10 mouse cellular contexts compared by ENCODE assay signal in the genomic region with DNA sequence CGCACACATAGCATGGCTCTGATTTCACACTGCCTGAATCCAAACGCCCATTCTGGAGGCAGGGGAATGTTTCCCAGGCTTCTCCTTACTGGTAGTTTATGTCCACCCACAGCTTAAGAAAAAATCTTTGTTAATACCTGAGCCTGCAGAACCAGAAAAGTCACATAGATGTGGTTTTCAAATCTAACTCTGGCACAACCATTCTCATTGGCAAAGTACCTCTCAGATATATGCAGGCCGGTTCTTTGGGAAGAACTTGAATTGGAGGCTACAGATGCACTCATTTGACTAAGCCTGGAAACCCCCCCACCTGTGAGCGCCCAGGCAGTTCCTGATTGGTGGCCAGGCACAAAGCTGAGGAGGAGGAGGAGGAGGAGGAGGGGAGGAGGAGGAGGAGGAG.
"Had no signal": no experiment of that assay in that cellular context is flagged by ENCODE, and none has a peak within 500 bp of the region (broad histone marks: within the 10 kb centered on the region; RNA-seq: fewer than 3 reads in every experiment).

No protein-coding gene starts in this region.

- H3K4me1 ChIP-seq: stomach, embryonic 15.5 days had no signal

- H3K4me2 ChIP-seq: limb, embryonic 13.5 days; stomach, embryonic 15.5 days had no signal

- H3K4me3 ChIP-seq: limb, embryonic 13.5 days; midbrain, embryonic 10.5 days; stomach, embryonic 15.5 days had no signal

- DNase-seq: kidney, adult 18-20 months; kidney, postnatal 10 days; left cerebral cortex, postnatal 4 days; right cerebral cortex, postnatal 14 days had no signal

- H3K27me3 ChIP-seq: limb, embryonic 13.5 days; stomach, embryonic 15.5 days had no signal

- H3K9me3 ChIP-seq: midbrain, embryonic 10.5 days; stomach, embryonic 15.5 days had no signal

- H3K9ac ChIP-seq: limb, embryonic 13.5 days; liver, embryonic 14.5 days; stomach, embryonic 15.5 days had no signal

- ATAC-seq: hindbrain, postnatal 0 days; midbrain, embryonic 16.5 days had no signal

- H3K27ac ChIP-seq: hindbrain, postnatal 0 days; limb, embryonic 13.5 days; liver, embryonic 14.5 days; midbrain, embryonic 10.5 days; stomach, embryonic 15.5 days had no signal

- H3K36me3 ChIP-seq: limb, embryonic 13.5 days; midbrain, embryonic 10.5 days; stomach, embryonic 15.5 days had no signal
